Mouse (Mus musculus): ENCODE results near the gene Lrrc15.

GRCm38 (mm10) chr16:30302686-30303085, 19.6 kb upstream of the Lrrc15 start:
- TF ChIP-seq CTCF (IDR thresholded peaks at IDR 0.05; ENCODE audit: control insufficient read depth, insufficient read depth, insufficient replicate concordance, low read depth, low read length), result no peak
- no peak for TF ChIP-seq POLR2A (IDR thresholded peaks at IDR 0.05; ENCODE audit: control insufficient read depth, low read depth, low read length)

All from testis, adult 2 months (tissue).